Mouse (Mus musculus) testis, postnatal 10 days (tissue): Measurements from ENCODE around the gene Acacb.

ENCODE experiments used
- DNase-seq: peaks from one replicate; pipeline ENCODE4 v3.0.0; 2021; ENCODE audit warnings: low spot score

The Acacb gene

DNA sequence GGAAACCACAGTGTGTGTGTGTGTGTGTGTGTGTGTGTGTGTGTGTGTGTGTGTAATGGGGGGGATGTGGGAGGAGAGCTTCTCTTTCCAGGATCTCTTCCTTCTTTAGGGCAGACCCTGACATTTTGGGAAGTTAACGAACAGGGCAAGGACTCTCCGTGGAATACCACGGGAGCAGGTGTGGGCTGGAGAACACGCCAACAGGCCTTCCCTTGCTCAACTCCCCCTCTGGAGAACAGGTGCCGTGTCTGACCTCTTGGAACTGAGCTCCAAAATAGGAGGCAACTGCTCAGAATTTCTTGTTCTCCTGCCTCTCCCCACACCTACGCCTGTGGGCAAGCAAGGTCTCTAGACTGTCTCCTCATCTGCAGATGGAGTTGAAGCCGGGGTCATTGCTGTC is 123.2 kb downstream of the Acacb start:
- no peak for DNase-seq

DNA sequence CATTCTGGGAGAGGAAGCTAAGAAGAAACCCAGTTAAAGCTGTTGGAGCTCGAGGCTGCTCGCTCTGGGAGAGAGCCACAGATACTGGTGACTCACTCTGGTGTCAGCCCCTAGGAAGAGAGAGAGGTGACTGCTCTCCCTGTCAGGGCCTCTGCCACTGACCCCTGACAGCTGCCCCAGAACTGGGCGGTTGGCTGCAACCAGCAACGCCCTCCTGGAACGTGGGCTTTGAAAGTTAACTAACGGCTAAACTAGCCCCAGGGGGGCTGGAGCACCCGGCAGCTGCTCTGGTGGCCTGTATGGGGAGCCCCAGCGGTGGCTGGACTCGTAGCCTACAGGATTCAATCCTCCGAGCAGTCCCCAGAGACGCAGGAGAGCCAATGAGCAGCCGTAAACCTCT is 123.6 kb downstream of the Acacb start:
- no peak for DNase-seq

DNA sequence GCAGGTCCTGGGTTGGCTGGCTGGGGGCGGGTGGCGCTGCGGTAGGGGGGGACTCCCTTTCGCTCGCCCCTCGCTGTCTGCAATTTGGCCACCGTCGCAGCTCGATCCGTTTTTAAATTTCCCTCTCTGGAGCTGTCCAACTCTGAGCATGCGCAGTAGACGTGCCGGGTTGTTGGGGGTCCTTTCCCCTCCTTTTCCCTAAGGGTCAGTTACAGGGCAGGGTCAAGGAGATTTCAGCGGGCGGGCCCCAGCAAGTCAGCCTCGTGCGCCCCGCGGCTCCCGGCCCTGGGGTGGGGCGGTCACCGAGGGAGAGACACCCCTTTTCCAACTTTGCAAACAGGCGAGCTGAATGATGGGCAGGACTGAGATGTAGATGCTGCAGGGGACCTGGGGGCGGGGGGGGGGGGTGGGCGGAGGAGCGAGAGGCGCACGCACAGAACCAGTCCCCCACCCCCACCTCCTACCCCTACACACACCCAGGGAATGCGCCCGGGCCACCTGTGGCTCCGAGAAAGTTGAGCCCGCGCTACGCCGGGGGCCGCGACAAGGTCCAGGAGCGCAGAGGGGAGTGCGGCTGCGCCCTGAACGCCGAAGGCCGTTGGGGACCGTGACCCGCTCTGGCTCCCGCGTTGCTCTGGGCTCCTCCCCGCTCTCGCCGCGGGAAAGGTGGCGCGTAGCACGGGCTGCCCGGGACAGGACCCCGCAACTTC is 127.5 kb downstream of the Acacb start, which contains the start of gene Foxn4:
Gene Foxn4, minus strand, starts transcription at position 115 of the 710 bp plus-strand sequence.
- no peak for DNase-seq

DNA sequence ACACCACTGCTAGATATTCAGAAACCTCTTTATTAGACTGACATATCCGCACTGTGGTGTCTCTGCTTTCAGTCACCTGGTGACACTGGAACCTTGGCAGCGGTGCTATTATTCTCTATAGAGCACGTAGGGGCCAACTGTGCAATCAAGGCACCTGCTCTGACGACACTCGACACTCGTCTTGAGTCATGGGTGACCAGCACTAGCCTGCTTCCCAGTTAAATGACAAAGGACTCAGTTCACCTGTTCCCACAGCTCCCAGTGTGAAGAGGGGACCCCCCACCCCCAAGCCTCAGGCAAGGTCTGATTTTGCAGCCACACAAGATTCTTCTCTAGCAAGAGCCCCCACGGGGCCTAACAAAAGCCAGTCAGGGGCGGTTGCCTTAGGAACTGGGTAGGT is 129.0 kb downstream of the Acacb start:
- no peak for DNase-seq

DNA sequence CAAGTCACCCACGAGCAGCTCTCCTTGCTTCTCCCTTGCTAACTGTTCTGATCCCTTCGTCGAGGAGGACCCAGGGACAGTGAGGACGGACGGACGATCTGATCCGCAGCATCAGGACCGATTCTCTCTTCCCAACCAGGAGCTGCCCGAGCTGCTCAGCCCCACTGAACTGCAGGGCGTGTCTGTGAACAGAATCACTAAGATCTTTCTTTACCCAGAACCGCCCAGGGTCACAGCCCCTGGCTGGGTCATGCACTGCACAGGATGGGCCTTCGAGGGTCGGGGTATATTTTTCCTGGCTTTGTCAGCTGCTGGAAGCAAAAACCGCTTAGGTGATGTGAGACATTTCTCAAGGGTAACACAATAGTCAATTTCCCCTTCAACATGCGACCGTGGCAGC is 129.7 kb downstream of the Acacb start:
- DNase-seq, result no peak

DNA sequence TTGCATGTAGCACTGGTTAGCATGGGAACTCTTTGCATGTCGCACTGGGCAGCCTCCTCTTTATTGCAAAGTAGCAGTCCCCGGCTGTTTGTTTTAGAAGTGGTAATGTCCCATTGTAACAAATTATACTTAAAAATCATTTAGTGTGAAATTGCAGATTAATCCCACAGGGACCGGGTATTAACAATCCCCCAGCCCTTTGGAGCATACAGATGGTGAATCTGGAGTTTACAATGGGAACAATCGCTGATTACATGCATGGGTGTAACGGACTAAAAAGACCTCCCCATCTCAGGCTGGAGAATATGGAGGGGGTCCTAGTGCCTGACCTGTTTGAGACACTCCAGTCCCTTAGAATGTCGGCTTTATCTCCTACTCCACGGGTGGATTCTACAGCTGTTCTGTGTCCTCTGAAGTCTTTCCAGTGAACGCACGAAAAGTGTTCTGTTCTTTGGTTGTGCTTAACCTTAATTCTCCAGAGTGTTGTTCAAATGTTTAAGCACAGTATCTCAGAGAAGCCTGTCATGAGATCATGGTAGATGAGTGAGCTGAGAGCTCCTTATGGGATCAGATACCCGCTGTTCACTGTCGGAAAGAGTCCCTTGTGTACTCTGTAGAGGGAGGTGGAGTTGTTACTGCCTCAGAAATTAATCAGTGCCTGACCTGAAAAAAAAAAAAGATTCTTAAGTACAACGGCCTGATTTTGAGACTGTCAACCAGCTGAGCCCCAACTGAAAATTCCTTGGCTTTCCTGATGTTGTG is 133.2 kb downstream of the Acacb start:
- DNase-seq, result no peak

DNA sequence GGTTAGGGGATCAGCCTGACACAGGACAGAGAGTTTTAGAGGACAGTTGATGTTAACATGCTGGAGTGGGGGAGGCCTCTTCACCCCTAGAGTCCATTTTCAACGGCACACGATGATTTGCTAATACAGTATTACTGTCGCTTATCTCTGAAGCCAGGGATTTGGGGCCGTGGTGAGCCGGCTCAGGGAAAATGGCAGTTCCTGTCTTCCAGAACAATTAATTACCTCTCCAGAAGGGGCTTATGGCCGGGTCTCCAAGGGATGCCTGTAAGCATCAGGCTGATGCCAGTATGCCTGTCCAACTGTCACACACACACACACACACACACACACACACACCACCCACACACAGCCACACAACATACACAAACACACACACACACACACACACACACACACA is 136.0 kb downstream of the Acacb start:
- no peak for DNase-seq

DNA sequence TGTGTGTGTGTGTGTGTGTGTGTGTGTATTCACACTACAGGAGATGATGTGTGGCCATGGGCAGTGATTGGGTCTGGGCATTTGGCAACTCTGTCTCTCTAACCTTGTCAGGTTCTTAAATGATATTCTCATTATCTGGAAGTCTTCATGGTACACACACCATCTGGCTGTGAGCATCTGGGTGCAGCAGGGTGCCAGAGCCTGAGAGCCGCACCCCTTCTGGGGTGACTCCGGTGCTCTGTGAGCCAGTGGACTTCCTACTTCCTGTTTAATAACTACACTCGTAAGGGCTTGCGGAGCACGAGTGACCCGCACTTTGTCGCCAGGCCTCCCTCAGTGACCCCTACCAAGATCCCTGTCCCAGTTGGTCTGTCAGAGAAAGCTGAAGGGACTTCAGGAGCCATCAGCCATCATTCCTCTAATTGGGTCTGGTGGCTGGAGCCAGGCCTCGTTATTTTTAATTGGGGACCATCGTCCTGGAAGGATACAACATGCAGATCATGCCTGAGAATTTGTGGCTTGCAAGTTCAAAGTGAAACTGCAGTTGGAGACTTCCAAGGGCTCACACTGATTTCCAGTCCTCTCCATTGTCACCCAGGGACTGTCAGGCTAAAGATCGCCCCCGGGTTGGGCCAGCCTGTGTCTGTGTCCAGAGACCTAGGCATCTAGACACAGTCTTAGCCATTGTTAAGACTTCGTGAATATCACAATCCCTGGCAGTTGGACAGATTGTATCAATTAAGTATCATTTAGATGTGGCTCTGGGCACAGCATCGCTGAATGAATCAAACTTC is 138.5 kb downstream of the Acacb start:
- no peak for DNase-seq

DNA sequence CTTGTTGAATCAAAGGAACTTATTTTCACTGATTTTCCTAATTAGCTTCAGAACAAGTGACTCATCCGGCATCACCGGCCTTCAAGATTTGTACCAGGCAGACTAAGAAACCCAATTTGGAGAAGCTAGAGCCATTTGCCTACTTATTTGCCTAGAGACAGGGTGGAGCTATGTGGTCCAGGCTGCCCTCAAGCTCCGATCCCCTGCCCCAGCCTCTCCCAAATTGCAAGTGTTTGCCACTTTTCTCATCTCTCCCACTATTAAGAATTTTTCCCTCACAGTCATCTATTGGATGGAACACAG is 139.0 kb downstream of the Acacb start:
- DNase-seq, result no peak

DNA sequence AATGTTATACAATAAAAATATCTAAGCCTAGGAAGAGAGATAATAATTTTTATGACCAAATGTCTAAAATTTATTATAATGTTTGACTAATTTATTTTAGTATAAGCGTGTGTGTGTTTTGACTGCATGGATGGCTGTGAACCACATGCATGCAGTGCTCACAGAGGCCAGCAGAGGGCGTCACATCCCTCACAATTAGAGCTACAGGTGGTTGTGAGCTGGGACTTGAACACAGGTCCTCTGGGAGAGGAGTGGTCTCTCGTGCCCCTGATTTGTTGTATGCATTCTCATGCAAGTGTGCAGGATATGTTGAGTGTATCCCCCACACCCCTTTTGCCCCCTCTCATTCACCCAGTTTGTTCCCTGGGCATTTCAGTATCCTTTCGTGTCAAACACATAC is 139.8 kb downstream of the Acacb start:
- DNase-seq, result no peak

DNA sequence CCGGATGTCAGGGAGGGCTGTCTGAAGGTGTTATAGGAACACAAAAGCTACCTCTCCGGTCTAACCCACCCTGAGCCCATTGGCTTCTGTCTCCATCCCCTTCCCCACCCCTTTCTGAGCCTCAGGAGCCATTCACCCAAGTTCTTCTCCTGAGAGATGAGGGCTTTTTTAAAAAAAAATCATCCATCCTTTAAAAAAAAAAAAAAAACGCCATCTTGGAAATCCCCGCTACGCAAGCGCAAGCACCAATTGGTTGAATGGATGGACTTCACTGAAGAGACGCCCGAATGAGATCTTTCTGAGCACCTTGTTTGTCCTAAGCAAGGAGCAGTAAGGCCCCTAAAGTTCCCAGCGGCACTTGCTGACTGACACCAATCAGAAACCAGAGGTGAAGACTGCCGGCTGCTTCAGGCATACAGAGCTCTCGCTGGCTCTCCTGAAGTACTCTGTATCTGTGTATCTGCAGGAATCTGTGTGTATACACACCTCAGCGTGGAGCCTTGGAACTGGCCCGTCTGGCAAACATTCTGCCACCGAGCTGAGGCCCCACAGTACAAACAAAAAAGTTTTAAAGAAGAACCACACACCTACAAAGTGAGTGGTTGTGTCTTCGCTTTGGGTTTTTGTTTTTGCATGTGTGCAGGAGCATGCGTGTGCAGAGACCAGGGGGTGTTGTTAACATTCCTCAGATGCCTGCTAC is 140.7 kb downstream of the Acacb start:
- no peak for DNase-seq

DNA sequence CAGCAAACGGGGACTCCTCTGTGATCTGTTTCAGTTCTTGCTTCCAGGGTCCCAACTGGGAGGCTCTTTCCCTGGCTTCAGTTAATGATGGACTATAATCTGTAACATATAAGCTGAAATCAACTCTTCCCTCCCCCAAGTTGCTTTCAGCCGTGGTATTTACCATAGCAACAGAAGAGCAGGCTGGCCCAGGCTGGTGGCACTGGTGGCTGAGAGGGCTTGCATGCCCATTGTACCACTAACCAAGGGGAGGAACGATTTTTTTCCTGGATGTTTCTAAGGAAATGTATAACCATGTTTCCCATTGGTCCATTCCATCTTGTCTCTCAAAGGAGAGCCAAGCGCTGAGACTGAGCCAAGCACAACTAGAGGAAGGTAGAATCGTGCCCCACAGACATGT is 142.1 kb downstream of the Acacb start:
- no peak for DNase-seq

DNA sequence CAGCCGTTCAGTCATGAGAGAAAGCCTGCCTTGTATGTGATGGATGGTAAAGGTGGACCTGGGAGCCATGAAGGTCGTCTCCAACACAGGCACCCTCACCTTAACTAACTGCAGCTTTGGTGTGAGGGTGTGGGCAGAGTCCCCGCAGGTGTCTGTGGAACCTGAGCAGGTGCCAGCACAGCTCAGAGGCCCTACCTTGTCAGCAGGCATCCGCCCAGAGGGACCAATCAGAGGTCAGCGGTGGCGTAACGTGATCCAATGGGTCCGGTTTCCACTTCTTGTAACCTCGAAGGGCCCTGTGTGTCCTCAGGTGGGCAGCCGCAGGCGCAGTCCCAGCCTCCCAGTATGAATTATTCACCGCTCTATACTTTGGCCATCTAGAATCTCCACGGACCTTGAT is 142.5 kb downstream of the Acacb start, which contains the start of gene Myo1h:
Gene Myo1h, plus strand, starts transcription at position 293 of the 400 bp plus-strand sequence.
- no peak for DNase-seq

DNA sequence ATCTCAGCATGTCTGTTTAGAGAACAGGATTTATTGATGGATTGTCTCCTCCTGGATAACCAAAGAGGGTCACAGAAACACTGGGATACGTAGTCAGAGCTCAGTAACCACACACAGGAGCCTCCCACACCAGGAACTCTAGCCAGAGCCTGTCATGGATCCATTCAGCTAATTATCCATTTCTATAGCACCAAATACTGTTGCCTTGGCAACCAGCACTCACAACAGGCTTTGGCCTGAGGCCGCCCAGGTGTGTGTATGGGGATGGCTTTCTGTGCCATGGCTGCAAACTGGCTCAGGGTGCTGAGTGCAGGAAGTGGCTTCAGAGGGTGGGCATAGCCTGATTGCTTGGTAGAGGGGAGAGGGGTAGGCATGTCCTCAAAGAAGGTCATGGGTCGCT is 143.7 kb downstream of the Acacb start:
- DNase-seq, result no peak

DNA sequence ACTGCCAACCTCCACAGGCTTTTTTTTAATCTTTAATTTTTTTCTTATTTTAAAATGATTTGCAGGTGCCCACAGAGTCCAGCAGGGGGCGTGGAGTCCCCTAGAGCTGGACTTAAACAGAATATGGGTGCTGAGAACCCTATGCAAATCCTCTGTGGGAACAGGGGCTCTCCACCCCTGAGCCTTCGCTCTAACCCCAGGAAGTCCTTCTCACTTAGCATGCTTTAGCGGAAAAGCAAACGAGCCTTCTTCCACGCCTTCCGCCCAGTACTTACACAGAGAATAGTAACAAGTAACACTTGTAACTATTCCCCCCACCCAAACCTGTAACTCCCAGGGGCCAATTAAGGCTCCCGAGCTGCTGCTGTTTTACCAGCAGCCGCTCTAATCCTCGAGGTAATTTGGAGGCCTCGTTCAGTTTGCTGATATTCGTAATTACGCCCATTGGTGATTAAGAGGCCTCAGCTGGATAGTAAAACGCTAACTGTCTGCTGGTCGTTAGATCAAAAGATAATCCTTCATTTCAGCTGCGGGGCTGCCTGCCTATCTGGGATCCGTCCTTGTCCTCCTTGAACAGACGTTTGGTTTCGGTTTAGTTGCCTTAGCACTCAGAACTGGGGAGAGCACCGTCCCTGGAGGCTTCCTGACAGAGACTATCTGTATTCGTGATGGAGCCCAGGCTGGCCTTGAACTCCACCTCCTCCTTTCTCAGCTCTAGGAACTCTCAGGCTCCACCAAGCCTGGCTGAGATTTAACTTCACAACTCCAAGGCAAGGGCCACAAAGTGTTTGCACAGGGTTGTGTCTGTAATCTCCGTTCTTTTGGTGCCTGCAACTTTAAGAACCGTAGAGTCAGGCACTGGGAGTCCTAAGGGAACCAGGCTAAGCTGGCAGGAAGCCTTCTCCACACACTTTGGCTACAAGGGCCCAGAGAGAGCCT is 150.6 kb downstream of the Acacb start:
- no peak for DNase-seq

DNA sequence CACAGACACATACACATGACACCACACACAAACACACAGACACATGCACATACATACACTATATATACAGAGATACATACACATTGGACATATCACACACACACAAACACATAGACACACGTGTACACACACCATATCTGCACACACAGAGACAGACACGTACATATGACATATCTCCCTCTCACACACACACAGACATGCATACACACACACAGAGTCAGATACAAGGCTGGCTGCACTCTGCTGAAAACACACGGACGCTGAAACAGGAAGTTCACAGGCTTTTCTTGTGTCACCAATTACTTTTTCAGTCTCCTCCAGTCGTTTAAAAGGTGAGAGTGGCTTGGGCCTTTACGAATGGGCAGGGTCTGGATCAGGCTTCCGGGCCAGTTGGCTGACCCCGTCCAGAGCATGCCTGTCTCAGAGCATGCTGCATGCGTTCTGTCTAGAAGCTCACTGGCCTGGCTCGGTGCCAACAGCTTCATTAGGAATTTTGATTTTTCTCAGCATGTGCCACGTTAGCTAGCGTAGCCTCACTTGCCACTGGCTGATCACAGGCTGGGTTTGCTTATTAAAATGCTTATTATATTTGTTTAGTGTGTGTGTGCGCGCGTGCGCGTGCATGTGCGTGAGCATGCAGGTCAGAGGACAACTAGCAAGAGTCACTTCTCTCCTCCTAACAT is 152.0 kb downstream of the Acacb start:
- peak; percentile 74 for DNase-seq

DNA sequence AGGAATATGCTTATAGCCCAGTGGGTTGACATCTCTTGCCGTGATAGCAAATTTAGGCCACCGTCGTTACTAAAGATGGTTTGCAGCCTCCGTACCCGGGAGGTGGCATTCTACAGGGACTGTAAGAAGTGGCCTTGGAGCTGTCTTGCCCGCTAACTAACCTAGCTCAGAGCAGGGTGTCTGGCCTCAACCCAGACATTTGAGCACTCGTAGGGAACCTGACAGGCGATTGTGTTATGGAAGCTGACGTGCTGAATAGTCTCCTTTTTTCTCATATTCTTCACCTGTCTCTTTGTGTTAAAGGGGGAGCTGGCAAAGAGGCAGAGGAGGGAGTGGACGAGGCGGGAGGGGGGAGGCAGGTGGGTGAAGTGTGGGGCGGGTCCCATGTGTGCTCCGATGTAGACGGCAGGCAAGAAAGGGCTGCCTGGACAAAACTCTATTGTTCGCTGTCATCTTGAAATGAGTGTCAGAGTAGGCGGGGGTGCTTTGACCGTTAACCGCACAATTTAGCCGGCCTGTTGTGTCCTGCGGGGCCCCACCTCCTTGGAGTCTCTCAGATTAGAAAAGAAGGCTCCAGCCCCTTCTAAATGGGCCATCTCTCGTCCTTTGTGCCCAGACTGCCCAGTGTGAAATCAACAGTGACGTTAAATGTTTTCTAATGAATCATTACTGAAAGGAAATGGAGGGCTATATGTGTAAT is 153.0 kb downstream of the Acacb start:
- no peak for DNase-seq

DNA sequence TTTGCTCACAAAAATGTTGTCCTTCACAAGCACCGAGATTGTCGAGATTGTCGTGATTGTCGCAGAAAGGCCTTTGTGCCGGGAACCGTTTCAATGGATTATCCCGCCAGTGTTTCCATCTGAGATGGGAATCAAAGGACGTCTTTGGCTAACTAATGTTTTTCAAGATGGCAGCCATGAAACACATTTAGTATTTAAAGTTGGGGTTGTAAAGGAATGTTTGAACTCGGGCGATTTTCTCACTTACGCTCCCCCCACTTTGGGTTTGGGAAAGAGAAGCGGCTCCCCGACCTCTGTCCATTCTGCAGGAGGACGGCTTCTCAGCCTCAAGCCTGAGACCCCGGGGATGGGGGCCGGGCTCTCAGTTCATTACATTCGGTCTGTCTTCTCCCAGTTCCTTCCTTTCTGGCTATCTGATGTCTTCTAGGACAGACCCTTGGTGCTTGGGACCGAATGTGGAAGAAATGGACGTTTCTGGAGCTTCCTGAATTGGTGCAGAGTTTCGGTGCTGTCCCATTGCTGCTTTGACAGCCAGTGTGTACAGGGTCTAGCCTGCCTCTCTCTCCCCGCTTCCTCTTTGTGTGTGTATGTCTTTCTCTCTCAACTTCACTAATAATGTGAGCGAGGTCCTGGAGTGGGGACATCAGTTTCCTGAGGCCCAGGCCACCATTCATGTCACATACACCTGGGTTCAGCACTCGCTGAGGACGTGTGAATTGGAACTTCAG is 153.7 kb downstream of the Acacb start:
- DNase-seq, result no peak
